Mouse (Mus musculus): ENCODE results near the gene Cenpf. TPM values are rescaled to one million over a fixed set of nuclear protein-coding genes. Genes with fewer than 3 reads are reported as not detected.
"Not testable (repeated sequence)": the region's sequence is repeated elsewhere in the genome, so short reads cannot be mapped to it uniquely, and the experiment has no call there.

The Cenpf gene
- total and polyA plus RNA-seq, 2 experiments, result 0.01 to 0.18 TPM

DNA sequence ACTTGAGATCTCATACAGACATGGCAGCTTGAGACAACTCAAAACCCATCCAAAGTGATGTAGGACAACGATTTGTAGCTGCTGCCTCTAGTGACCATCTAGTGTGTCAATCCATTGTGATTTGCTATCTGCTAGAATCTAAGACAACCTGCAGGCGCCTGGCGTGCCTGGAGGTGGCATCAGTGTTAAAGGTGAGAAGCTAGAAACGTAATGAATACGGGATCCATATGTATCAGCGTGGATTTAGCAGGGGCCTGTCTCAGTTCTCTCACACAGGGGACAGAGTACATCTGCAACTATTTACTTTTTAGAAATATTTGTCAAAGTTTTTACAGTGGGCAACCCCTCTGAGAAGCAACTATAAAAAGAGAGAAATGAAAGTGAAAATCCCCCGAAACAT is 15.3 kb upstream of the Cenpf start:
- Histone ChIP-seq H3K9ac (ENCODE audit: low read depth, low read length) (no peak overlapping the region), H3K36me3 (ENCODE audit: control insufficient read depth, insufficient read depth, low read length) (no peaks in the 10 kb centered on the region), H3K27me3 (ENCODE audit: control insufficient read depth, insufficient read depth, low read length) (no peaks in the 10 kb centered on the region), H3K79me2 (ENCODE audit: control insufficient read depth, insufficient read depth, low read length) (no peaks in the 10 kb centered on the region), H3K4me3 (ENCODE audit: insufficient read depth, low read depth, low read length) (no peak overlapping the region), H3K4me1 (ENCODE audit: control insufficient read depth, insufficient read depth, low read length) (no peaks in the 10 kb centered on the region; the same call in 1 of the 2 replicates), H3K27ac (replicated peaks; ENCODE audit: insufficient read depth, low read depth, low read length) (no peak overlapping the region)
- no peak for DNase-seq (ENCODE audit: extremely low read depth, low read depth, low spot score)
- no peak for TF ChIP-seq CTCF (IDR thresholded peaks at IDR 0.05; ENCODE audit: low read depth, low read length)
- no peak for TF ChIP-seq POLR2A (IDR thresholded peaks at IDR 0.05; ENCODE audit: extremely low read depth, insufficient read depth, low read length)
- 51% methylated on average over 7 of the region's 7 CpGs for WGBS

GRCm38 (mm10) chr1:189700990-189701389 is 13.1 kb upstream of the Cenpf start:
- under 1% methylated on average over 6 of the region's 6 CpGs for WGBS
- Histone ChIP-seq H3K4me3 (ENCODE audit: insufficient read depth, low read depth, low read length) (no peak overlapping the region), H3K36me3 (ENCODE audit: control insufficient read depth, insufficient read depth, low read length) (no peaks in the 10 kb centered on the region), H3K79me2 (ENCODE audit: control insufficient read depth, insufficient read depth, low read length) (no peaks in the 10 kb centered on the region), H3K9ac (ENCODE audit: low read depth, low read length) (no peak overlapping the region), H3K27ac (replicated peaks; ENCODE audit: insufficient read depth, low read depth, low read length) (no peak overlapping the region), H3K27me3 (ENCODE audit: control insufficient read depth, insufficient read depth, low read length) (no peaks in the 10 kb centered on the region), H3K4me1 (ENCODE audit: control insufficient read depth, insufficient read depth, low read length) (no peaks in the 10 kb centered on the region; the same call in 1 of the 2 replicates)
- no peak for TF ChIP-seq POLR2A (IDR thresholded peaks at IDR 0.05; ENCODE audit: extremely low read depth, insufficient read depth, low read length)
- TF ChIP-seq CTCF (IDR thresholded peaks at IDR 0.05; ENCODE audit: low read depth, low read length), result peak; percentile 85
- peak; percentile 36 for DNase-seq (ENCODE audit: extremely low read depth, low read depth, low spot score)

- Histone ChIP-seq H3K4me1 (ENCODE audit: control insufficient read depth, insufficient read depth, low read length) (no peaks in the 10 kb centered on the region; the same call in 1 of the 2 replicates), H3K36me3 (ENCODE audit: control insufficient read depth, insufficient read depth, low read length) (no peaks in the 10 kb centered on the region), H3K27me3 (ENCODE audit: control insufficient read depth, insufficient read depth, low read length) (no peaks in the 10 kb centered on the region), H3K4me3 (ENCODE audit: insufficient read depth, low read depth, low read length) (no peak overlapping the region), H3K27ac (replicated peaks; ENCODE audit: insufficient read depth, low read depth, low read length) (no peak overlapping the region), H3K79me2 (ENCODE audit: control insufficient read depth, insufficient read depth, low read length) (no peaks in the 10 kb centered on the region), H3K9ac (ENCODE audit: low read depth, low read length) (no peak overlapping the region)
- TF ChIP-seq CTCF (IDR thresholded peaks at IDR 0.05; ENCODE audit: low read depth, low read length) (no peak), POLR2A (IDR thresholded peaks at IDR 0.05; ENCODE audit: extremely low read depth, insufficient read depth, low read length) (no peak)
- WGBS, result 78% methylated on average over 6 of the region's 6 CpGs
- no peak for DNase-seq (ENCODE audit: extremely low read depth, low read depth, low spot score)
These were observed 12.3 kb upstream of the Cenpf start for GRCm38 (mm10) chr1:189700186-189700585.

GRCm38 (mm10) chr1:189698416-189698815 is 10.5 kb upstream of the Cenpf start:
- Histone ChIP-seq H3K9ac (ENCODE audit: low read depth, low read length) (no peak overlapping the region), H3K27ac (replicated peaks; ENCODE audit: insufficient read depth, low read depth, low read length) (no peak overlapping the region), H3K36me3 (ENCODE audit: control insufficient read depth, insufficient read depth, low read length) (no peaks in the 10 kb centered on the region), H3K27me3 (ENCODE audit: control insufficient read depth, insufficient read depth, low read length) (no peaks in the 10 kb centered on the region), H3K4me1 (ENCODE audit: control insufficient read depth, insufficient read depth, low read length) (no peaks in the 10 kb centered on the region; the same call in 1 of the 2 replicates), H3K4me3 (ENCODE audit: insufficient read depth, low read depth, low read length) (no peak overlapping the region), H3K79me2 (ENCODE audit: control insufficient read depth, insufficient read depth, low read length) (no peaks in the 10 kb centered on the region)
- TF ChIP-seq POLR2A (IDR thresholded peaks at IDR 0.05; ENCODE audit: extremely low read depth, insufficient read depth, low read length), result no peak
- TF ChIP-seq CTCF (IDR thresholded peaks at IDR 0.05; ENCODE audit: low read depth, low read length), result no peak
- 76% methylated on average over 4 of the region's 4 CpGs for WGBS
- no peak for DNase-seq (ENCODE audit: extremely low read depth, low read depth, low spot score)

GRCm38 (mm10) chr1:189695321-189695720 is 7.4 kb upstream of the Cenpf start:
- Histone ChIP-seq H3K9ac (ENCODE audit: low read depth, low read length) (no peak overlapping the region), H3K36me3 (ENCODE audit: control insufficient read depth, insufficient read depth, low read length) (no peaks in the 10 kb centered on the region), H3K79me2 (ENCODE audit: control insufficient read depth, insufficient read depth, low read length) (no peaks in the 10 kb centered on the region), H3K27me3 (ENCODE audit: control insufficient read depth, insufficient read depth, low read length) (no peaks in the 10 kb centered on the region), H3K27ac (replicated peaks; ENCODE audit: insufficient read depth, low read depth, low read length) (no peak overlapping the region), H3K4me3 (ENCODE audit: insufficient read depth, low read depth, low read length) (no peak overlapping the region), H3K4me1 (ENCODE audit: control insufficient read depth, insufficient read depth, low read length) (no peaks in the 10 kb centered on the region; the same call in 1 of the 2 replicates)
- no peak for DNase-seq (ENCODE audit: extremely low read depth, low read depth, low spot score)
- no peak for TF ChIP-seq CTCF (IDR thresholded peaks at IDR 0.05; ENCODE audit: low read depth, low read length)
- no peak for TF ChIP-seq POLR2A (IDR thresholded peaks at IDR 0.05; ENCODE audit: extremely low read depth, insufficient read depth, low read length)

DNA sequence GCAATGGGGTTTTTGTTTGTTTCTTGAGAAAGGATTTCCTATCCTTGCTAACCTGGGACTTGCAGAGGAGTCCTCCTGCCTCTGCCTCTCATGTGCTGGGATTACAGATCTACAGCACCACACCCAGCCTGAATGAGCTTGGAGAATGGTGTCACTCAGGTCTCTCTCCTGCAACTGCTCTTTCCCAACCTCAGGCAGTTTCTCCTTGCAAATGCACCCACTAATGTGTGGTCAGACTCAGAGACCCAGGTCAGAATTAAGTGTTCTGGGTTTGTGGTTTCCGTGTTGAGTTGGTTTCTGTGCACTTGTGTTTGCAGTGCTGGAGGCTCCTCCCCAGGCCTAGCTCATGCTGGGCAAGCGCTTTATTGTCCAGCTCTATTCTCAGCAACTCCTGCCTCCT is 6.5 kb upstream of the Cenpf start:
- no peak for TF ChIP-seq POLR2A (IDR thresholded peaks at IDR 0.05; ENCODE audit: extremely low read depth, insufficient read depth, low read length)
- TF ChIP-seq CTCF (IDR thresholded peaks at IDR 0.05; ENCODE audit: low read depth, low read length), result no peak

GRCm38 (mm10) chr1:189692442-189692841 is 4.6 kb upstream of the Cenpf start:
- not testable (repeated sequence) for H3K27me3 ChIP-seq (ENCODE audit: control insufficient read depth, insufficient read depth, low read length); H3K36me3 ChIP-seq (ENCODE audit: control insufficient read depth, insufficient read depth, low read length); H3K4me3 ChIP-seq (ENCODE audit: insufficient read depth, low read depth, low read length); H3K9ac ChIP-seq (ENCODE audit: low read depth, low read length); H3K4me1 ChIP-seq (ENCODE audit: control insufficient read depth, insufficient read depth, low read length); H3K79me2 ChIP-seq (ENCODE audit: control insufficient read depth, insufficient read depth, low read length); DNase-seq (ENCODE audit: extremely low read depth, low read depth, low spot score); H3K27ac ChIP-seq (replicated peaks; ENCODE audit: insufficient read depth, low read depth, low read length)
- 56% methylated on average over 3 of the region's 3 CpGs for WGBS

More for the DNA sequence above, 6.5 kb upstream of the Cenpf start:
- Histone ChIP-seq H3K79me2 (ENCODE audit: control insufficient read depth, insufficient read depth, low read length) (no peaks in the 10 kb centered on the region), H3K4me3 (ENCODE audit: insufficient read depth, low read depth, low read length) (no peak overlapping the region), H3K4me1 (ENCODE audit: control insufficient read depth, insufficient read depth, low read length) (no peaks in the 10 kb centered on the region), H3K27me3 (ENCODE audit: control insufficient read depth, insufficient read depth, low read length) (no peaks in the 10 kb centered on the region), H3K36me3 (ENCODE audit: control insufficient read depth, insufficient read depth, low read length) (no peaks in the 10 kb centered on the region), H3K27ac (replicated peaks; ENCODE audit: insufficient read depth, low read depth, low read length) (no peak overlapping the region), H3K9ac (ENCODE audit: low read depth, low read length) (no peak overlapping the region)
- WGBS, result 85% methylated on average over 2 of the region's 2 CpGs
- DNase-seq (ENCODE audit: extremely low read depth, low read depth, low spot score), result no peak

All from liver, adult 2 months (tissue).